Mouse (Mus musculus) megakaryocyte, embryonic 14.5 days (primary cell): Measurements from ENCODE around the gene Ino80e.

ENCODE experiments used
- FLI1 ChIP-seq: IDR thresholded peaks from 2 replicates; pipeline ENCODE4 v1.6.1; 2012; ENCODE audit warnings: low read length, inconsistent platforms, mixed read lengths
- GATA1 ChIP-seq: IDR thresholded peaks from 3 replicates; pipeline ENCODE4 v1.6.1; 2012; ENCODE audit warnings: mixed read lengths, low read length, inconsistent platforms, borderline replicate concordance

- TF ChIP-seq GATA1 (no peak), FLI1 (no peak)
Measured at GRCm38 (mm10) chr7:126818818-126819217, 43.4 kb downstream of the Ino80e start.
